Mouse (Mus musculus): ENCODE measurements at regions not wholly inside any gene's neighbourhood (a gene's known extent, or its start where the extent isn't known, plus 50 kb on each side); places are given as distances from the start of the nearest gene placed in this dataset.

GRCm38 (mm10) chr16:77406999-77407398 is 194.9 kb downstream of the Gm11146 start:
- TF ChIP-seq CTCF (IDR thresholded peaks at IDR 0.05; ENCODE audit: borderline replicate concordance, insufficient read depth, low read depth, low read length) (no peak), POLR2A (IDR thresholded peaks at IDR 0.05; ENCODE audit: borderline replicate concordance, insufficient read depth, low read length) (no peak)
